Mouse (Mus musculus) liver, postnatal 0 days (tissue): ENCODE results near the gene Cfap57. TPM values are rescaled to one million over a fixed set of nuclear protein-coding genes. Genes with fewer than 3 reads are reported as not detected.
A peak's percentile ranks its signal among the peaks of the same experiment; 100 is the strongest.

ENCODE experiments used
- ATAC-seq: fragments of 200-750 bp; cut with Nextera tagmentation; 2 replicates; pipeline ENCODE4 v1.8.0; 2017; ENCODE audit warnings: mild to moderate bottlenecking, moderate library complexity
- DNase-seq: peaks from one replicate; pipeline ENCODE4 v3.0.0-alpha.2; 2016
- H3K27ac ChIP-seq: fragments of 300-500 bp; sonication (generic); 2 replicates; pipeline ENCODE4 v1.5.1; 2014; ENCODE audit warnings: antibody characterized with exemption, moderate library complexity, mild to moderate bottlenecking, low read depth
- H3K27me3 ChIP-seq: fragments of 300-500 bp; sonication (generic); 2 replicates; pipeline ENCODE4 v1.6.1; 2014; ENCODE audit warnings: low read length, control low read depth, mixed read lengths; ENCODE audit not compliant: insufficient read depth
- H3K36me3 ChIP-seq: fragments of 300-500 bp; sonication (generic); replicated peaks from 2 replicates; pipeline ENCODE4 v1.6.1; 2014; ENCODE audit warnings: mild to moderate bottlenecking, control low read depth, low read length, moderate library complexity, mixed read lengths; ENCODE audit not compliant: insufficient read depth
- H3K4me1 ChIP-seq: fragments of 300-500 bp; sonication (generic); 2 replicates; pipeline ENCODE4 v1.6.1; 2014; ENCODE audit warnings: antibody characterized with exemption, mild to moderate bottlenecking, control low read depth; ENCODE audit not compliant: insufficient read depth
- H3K4me2 ChIP-seq: fragments of 300-500 bp; sonication (generic); 2 replicates; pipeline ENCODE4 v1.6.1; 2014; ENCODE audit warnings: low read depth, mild to moderate bottlenecking, low read length, moderate library complexity, mixed read lengths
- H3K4me3 ChIP-seq: fragments of 300-500 bp; sonication (generic); 2 replicates; pipeline ENCODE4 v1.5.1; 2014; ENCODE audit warnings: low read depth, low read length
- H3K9ac ChIP-seq: fragments of 300-500 bp; sonication (generic); replicated peaks from 2 replicates; pipeline ENCODE4 v1.6.1; 2014; ENCODE audit warnings: mild to moderate bottlenecking, moderate library complexity
- H3K9me3 ChIP-seq: fragments of 300-500 bp; sonication (generic); 2 replicates; pipeline ENCODE4 v1.6.1; 2016; ENCODE audit warnings: mild to moderate bottlenecking, control low read depth, low read length, mixed read lengths
- CTCF ChIP-seq: sonication (generic); IDR thresholded peaks from 2 replicates; pipeline ENCODE4 v1.5.1; 2016; ENCODE audit warnings: antibody characterized with exemption, low read depth
- EP300 ChIP-seq: IDR thresholded peaks from 2 replicates; pipeline ENCODE4 v1.6.1; 2016; ENCODE audit warnings: antibody characterized with exemption, low read depth, mild to moderate bottlenecking
- WGBS: fragments of 180-500 bp; shearing (Covaris S2); extraction: QIAGEN DNeasy Blood & Tissue Kit; methylation state at CpG from one replicate; pipeline ENCODE4 v1.1.7; 2014; ENCODE audit not compliant: insufficient replicate concordance; 5-methylcytosine and 5-hydroxymethylcytosine counted together
- polyA plus RNA-seq: library from polyadenylated mRNA; unstranded; fragments of >200 nt; fragmentation: Nextera tagmentation; extraction: Ambion mirVana; gene quantifications from 2 replicates; pipeline ENCODE4 v1.2.1, GENCODE M21; 2015

Gene Cfap57
- polyA plus RNA-seq, 1 experiment from 2014 or later: 0.42 TPM

GRCm38 (mm10) chr4:118535610-118536009 is 85.0 kb downstream of the Cfap57 start:
- H3K9ac ChIP-seq: no peak overlapping the region
- ATAC-seq: no peak
- WGBS: 88% methylated on average over 6 of the region's 6 CpGs
- H3K9me3 ChIP-seq: no peaks in the 10 kb centered on the region
- TF ChIP-seq CTCF (no peak), EP300 (no peak)
- H3K4me3 ChIP-seq: no peak overlapping the region
- H3K27ac ChIP-seq: no peak overlapping the region
- no peaks in the 10 kb centered on the region for H3K36me3 ChIP-seq
- H3K27me3 ChIP-seq: no peaks in the 10 kb centered on the region
- no peak overlapping the region for H3K4me2 ChIP-seq
- DNase-seq: no peak
- H3K4me1 ChIP-seq: peaks cover 5% of the 10 kb centered on the region; the same call in 1 of the 2 replicates

DNA sequence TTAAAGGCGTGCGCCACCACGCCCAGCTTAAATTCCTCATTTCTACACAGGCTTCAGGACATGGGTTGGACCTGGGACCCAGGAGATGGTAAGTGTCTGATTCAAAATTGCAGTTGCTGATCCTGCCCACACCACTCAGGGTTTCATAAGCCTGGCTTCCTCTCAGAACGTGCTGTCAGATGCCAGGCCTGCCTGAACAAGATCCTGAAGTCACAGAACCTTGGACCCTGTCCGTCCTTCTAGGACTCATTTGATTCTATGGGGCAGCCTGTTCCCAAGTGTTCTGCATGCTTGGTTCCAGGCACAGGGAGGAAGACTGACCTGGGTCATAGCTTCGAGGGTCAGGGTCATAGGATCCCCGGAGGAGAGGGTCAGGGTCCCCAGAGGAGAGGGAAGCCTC is 87.0 kb downstream of the Cfap57 start:
- no peak overlapping the region for H3K4me2 ChIP-seq
- WGBS: 49% methylated on average over 7 of the region's 7 CpGs
- no peaks in the 10 kb centered on the region for H3K27me3 ChIP-seq
- H3K36me3 ChIP-seq: no peaks in the 10 kb centered on the region
- DNase-seq (no peak), ATAC-seq (no peak)
- no peak overlapping the region for H3K9ac ChIP-seq
- H3K4me1 ChIP-seq: peaks cover 5% of the 10 kb centered on the region; the same call in 1 of the 2 replicates
- no peaks in the 10 kb centered on the region for H3K9me3 ChIP-seq
- no peak for TF ChIP-seq CTCF
- no peak for TF ChIP-seq EP300
- no peak overlapping the region for H3K27ac ChIP-seq
- no peak overlapping the region for H3K4me3 ChIP-seq

- Histone ChIP-seq H3K4me2 (no peak overlapping the region), H3K27ac (no peak overlapping the region), H3K27me3 (no peaks in the 10 kb centered on the region), H3K4me3 (no peak overlapping the region), H3K4me1 (peaks cover 5% of the 10 kb centered on the region; the same call in 1 of the 2 replicates), H3K9ac (no peak overlapping the region), H3K36me3 (no peaks in the 10 kb centered on the region), H3K9me3 (no peaks in the 10 kb centered on the region)
- no peak for ATAC-seq
- DNase-seq: no peak
- no peak for TF ChIP-seq CTCF
- 49% methylated on average over 3 of the region's 4 CpGs for WGBS
Measured at GRCm38 (mm10) chr4:118533156-118533555, 87.4 kb downstream of the Cfap57 start.

DNA sequence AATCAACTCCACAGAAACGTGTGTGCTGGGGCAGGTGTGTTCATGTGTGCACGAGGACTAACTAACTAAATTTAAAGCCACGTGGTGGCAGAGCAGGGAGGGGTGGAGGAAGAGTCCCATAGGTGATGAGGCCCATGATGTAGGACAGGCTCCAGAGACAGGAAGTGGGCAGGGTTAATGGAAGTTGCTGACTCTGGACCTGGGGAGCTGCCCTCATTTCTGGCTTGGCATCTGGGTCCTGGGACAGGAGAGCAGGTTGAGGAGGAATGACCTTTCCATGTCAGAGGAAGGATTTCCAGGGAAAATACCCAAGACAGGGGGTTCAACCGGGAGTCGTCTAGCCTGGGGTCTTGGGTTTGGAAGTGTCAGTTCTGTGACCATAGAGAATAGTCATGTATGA is 87.9 kb downstream of the Cfap57 start:
- H3K27ac ChIP-seq: no peak overlapping the region
- TF ChIP-seq EP300 (no peak), CTCF (no peak)
- no peak overlapping the region for H3K4me2 ChIP-seq
- DNase-seq (no peak), ATAC-seq (no peak)
- H3K4me3 ChIP-seq: no peak overlapping the region
- peaks cover 2% of the 10 kb centered on the region; the same call in 1 of the 2 replicates for H3K4me1 ChIP-seq
- no peak overlapping the region for H3K9ac ChIP-seq
- no peaks in the 10 kb centered on the region for H3K36me3 ChIP-seq
- H3K27me3 ChIP-seq: no peaks in the 10 kb centered on the region
- WGBS: 53% methylated on average over 5 of the region's 5 CpGs
- H3K9me3 ChIP-seq: no peaks in the 10 kb centered on the region

- Histone ChIP-seq H3K4me1 (peaks cover 5% of the 10 kb centered on the region; the same call in 1 of the 2 replicates), H3K9ac (no peak overlapping the region), H3K36me3 (no peaks in the 10 kb centered on the region), H3K27me3 (no peaks in the 10 kb centered on the region), H3K27ac (no peak overlapping the region), H3K4me3 (no peak overlapping the region), H3K9me3 (no peaks in the 10 kb centered on the region), H3K4me2 (0 out of 2 replicates have a peak overlapping the region, but pooled peaks have one; percentile 57)
- no peak for DNase-seq
- 69% methylated on average over 6 of the region's 6 CpGs for WGBS
- no peak for ATAC-seq
- no peak for TF ChIP-seq EP300
- no peak for TF ChIP-seq CTCF
Measured at GRCm38 (mm10) chr4:118527720-118528119, 92.9 kb downstream of the Cfap57 start.

DNA sequence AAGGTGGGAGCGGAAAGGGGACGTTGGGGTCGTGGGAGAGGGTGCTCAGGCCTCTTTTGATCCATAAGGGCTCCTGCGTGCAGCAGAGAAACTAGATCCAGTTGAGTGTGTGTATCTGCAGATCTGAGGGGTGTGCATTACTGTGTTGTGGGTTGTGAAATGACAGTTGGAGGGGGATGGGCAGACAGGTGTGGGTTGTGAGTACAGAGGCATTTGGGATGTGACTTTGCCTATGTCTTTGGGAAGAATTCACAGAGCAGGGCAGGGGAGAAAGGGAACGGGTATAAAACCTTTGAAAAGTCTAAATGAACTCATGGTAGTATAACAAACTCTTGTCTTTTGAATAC is 93.3 kb downstream of the Cfap57 start:
- H3K9me3 ChIP-seq: no peaks in the 10 kb centered on the region
- peak overlapping the region; percentile 76 for H3K27ac ChIP-seq
- H3K4me2 ChIP-seq: peak overlapping the region; percentile 57
- 64% methylated on average over 5 of the region's 5 CpGs for WGBS
- ATAC-seq: peak; percentile 70
- peak overlapping the region; percentile 33 for H3K4me3 ChIP-seq
- no peak for DNase-seq
- peaks cover 5% of the 10 kb centered on the region; the same call in 1 of the 2 replicates for H3K4me1 ChIP-seq
- no peak for TF ChIP-seq CTCF
- no peak for TF ChIP-seq EP300
- no peaks in the 10 kb centered on the region for H3K36me3 ChIP-seq
- no peaks in the 10 kb centered on the region for H3K27me3 ChIP-seq
- H3K9ac ChIP-seq: peak overlapping the region; percentile 28; the same call in 1 of the 2 replicates
